Mouse (Mus musculus) stomach, embryonic 15.5 days (tissue): ENCODE measurements around the gene Hmg20b. TPM values are rescaled to one million over a fixed set of nuclear protein-coding genes. Genes with fewer than 3 reads are reported as not detected.

ENCODE experiments used
- ATAC-seq: fragments of 200-750 bp; cut with Nextera tagmentation; 2 replicates; pipeline ENCODE4 v1.8.0; 2017; ENCODE audit warnings: low read depth, moderate number of reproducible peaks, moderate TSS enrichment; ENCODE audit not compliant: insufficient read depth, low FRiP score
- H3K27ac ChIP-seq: fragments of 300-500 bp; sonication (generic); 2 replicates; pipeline ENCODE4 v1.5.1; 2015; ENCODE audit warnings: mild to moderate bottlenecking, inconsistent platforms
- H3K27me3 ChIP-seq: fragments of 300-500 bp; sonication (generic); replicated peaks from 2 replicates; pipeline ENCODE4 v1.6.1; 2015; ENCODE audit warnings: inconsistent platforms
- H3K36me3 ChIP-seq: fragments of 300-500 bp; sonication (generic); 2 replicates; pipeline ENCODE4 v1.6.1; 2015; ENCODE audit warnings: inconsistent platforms
- H3K4me1 ChIP-seq: fragments of 300-500 bp; sonication (generic); 2 replicates; pipeline ENCODE4 v1.6.1; 2015; ENCODE audit warnings: inconsistent platforms
- H3K4me2 ChIP-seq: fragments of 300-500 bp; sonication (generic); 2 replicates; pipeline ENCODE4 v1.6.1; 2015; ENCODE audit warnings: mild to moderate bottlenecking, inconsistent platforms
- H3K4me3 ChIP-seq: fragments of 300-500 bp; sonication (generic); replicated peaks from 2 replicates; pipeline ENCODE4 v1.5.1; 2015; ENCODE audit warnings: inconsistent platforms
- H3K9ac ChIP-seq: fragments of 300-500 bp; sonication (generic); 2 replicates; pipeline ENCODE4 v1.6.1; 2015; ENCODE audit warnings: inconsistent platforms
- H3K9me3 ChIP-seq: fragments of 300-500 bp; sonication (generic); 2 replicates; pipeline ENCODE4 v1.6.1; 2016; ENCODE audit warnings: inconsistent platforms
- WGBS: fragments of 180-500 bp; shearing (Covaris S2); methylation state at CpG from one replicate; pipeline ENCODE4 v1.1.7; 2015; 5-methylcytosine and 5-hydroxymethylcytosine counted together
- polyA plus RNA-seq: library from polyadenylated mRNA; unstranded; fragments of >200 nt; fragmentation: Nextera tagmentation; extraction: Ambion mirVana; gene quantifications from 2 replicates; pipeline ENCODE4 v1.2.1, GENCODE M21; 2015

The Hmg20b gene
- polyA plus RNA-seq, 1 experiment from 2014 or later: 78.8 TPM

DNA sequence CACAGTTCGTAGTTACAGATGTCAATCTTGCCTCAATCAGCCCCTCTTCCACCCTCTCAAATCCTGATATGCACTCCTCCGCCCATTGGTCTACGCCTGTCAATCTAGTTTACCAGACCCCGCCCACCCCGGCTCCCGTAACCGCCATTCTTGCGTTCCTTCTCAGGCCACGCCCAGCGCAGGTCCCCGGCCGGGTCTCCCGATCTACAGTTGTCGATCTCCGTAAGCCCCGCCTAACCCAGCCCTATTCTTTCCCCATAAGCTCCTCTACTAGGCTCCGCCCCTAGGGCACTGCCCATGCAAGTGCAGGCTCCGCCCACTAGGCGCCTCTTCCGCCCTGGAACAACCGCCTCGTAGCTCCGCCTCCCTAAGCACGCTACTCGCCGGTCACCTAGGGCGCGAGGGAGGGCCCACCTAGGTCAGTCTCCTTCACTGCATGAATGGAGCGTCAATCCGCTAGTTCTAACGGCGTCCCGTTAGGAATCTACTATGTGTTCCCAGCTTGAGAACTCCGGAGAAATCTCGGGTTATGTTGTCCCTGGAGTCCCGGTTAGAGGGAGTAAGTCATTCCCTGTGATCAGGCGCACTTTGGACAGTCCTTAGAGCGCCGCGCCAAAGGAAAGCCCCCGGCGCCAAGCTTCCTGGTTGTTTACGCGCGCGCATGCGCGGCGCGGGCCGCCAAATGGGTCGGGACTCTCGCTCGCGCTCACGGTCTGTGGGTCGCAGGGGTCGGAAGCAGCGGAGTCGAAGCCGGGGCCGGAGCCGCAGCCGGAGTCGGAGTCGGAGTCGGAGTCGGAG, 29.5 kb downstream of the Hmg20b start, which contains the start of gene Cactin:
Gene Cactin (plus strand): TSS at position 554 of the 798 bp plus-strand sequence.
- Histone ChIP-seq H3K27ac (peak within 1 kb of the TSS; percentile 92), H3K36me3 (peaks cover 45% of the 10 kb centered on the region), H3K9ac (peak within 1 kb of the TSS; percentile 92), H3K9me3 (no peaks in the 10 kb centered on the region), H3K4me3 (peak within 1 kb of the TSS; percentile 99), H3K4me1 (peaks cover 46% of the 10 kb centered on the region), H3K4me2 (peak within 1 kb of the TSS; percentile 78), H3K27me3 (no peaks in the 10 kb centered on the region)
- peak; percentile 92 for ATAC-seq
- WGBS: under 1% methylated on average over 68 of the region's 68 CpGs

DNA sequence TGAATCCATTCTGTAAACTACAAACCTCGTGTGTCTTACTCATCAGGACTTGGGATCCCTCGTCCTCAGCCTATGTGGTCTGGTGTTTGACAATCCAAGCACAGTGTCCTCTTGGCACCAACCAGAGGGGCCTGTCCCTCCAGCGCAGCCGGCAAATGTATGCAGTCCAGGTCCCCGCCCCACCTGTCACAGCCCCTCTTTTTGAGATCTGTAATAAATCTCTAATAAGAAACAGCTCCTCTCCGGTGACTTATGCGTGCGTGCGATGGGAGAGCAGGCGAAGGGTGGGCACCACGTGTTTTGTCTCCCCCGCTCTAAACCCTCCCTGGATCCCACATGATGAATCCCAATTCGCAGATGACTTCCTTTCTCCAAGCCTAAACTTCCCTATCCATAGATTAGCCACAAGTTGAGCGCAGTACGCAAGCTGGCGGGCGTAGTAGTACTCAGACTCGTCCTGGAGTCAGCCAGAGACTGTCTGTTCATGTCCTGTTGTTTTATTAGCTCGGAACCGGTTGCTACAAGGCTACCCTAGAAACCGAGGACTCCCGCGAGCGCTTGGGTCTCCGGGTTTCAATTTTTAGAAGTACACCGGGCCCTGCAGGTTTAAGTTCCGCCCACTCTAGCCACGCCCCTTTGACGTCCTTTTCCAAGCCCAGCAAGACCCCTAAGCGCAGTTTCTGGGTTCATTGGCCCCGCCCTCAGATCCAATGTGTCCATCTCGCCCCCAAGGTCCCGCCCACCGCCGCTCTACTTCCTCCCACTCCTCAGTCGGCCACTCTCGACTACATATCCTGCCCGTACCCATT, 30.3 kb downstream of the Hmg20b start:
- no peak; the same call in 1 of the 2 replicates for ATAC-seq
- Histone ChIP-seq H3K27me3 (no peaks in the 10 kb centered on the region), H3K36me3 (peaks cover 41% of the 10 kb centered on the region), H3K4me1 (peaks cover 46% of the 10 kb centered on the region), H3K9ac (peak overlapping the region; percentile 10; the same call in 1 of the 2 replicates), H3K4me3 (peak overlapping the region; percentile 99), H3K27ac (peak overlapping the region; percentile 92), H3K4me2 (peak overlapping the region; percentile 78), H3K9me3 (no peaks in the 10 kb centered on the region)
- WGBS: under 1% methylated on average over 38 of the region's 38 CpGs

DNA sequence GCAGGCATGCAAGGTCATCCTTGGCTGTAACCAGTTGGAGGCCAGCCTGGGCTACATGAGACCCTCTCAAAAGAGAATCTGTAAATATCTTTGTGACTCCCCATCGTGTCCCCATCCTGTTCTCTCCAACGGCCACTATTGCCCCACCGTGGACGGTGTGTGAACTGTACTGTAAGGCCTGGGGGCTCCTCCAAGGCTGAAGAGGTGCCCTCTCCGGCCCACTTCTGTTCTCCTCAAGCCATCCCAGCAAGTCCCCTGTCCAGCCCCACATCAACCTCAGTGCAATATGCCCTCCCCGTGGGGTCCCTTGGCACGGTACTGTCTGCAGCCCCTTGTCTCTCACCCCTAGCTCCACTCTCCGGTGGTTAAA, 31.0 kb downstream of the Hmg20b start:
- ATAC-seq: no peak
- Histone ChIP-seq H3K4me2 (peak overlapping the region; percentile 78), H3K9ac (peak overlapping the region; percentile 10; the same call in 1 of the 2 replicates), H3K4me3 (peak overlapping the region; percentile 99), H3K27me3 (no peaks in the 10 kb centered on the region), H3K36me3 (peaks cover 35% of the 10 kb centered on the region), H3K4me1 (peaks cover 46% of the 10 kb centered on the region), H3K27ac (peak overlapping the region; percentile 92), H3K9me3 (no peaks in the 10 kb centered on the region)
- 26% methylated on average over 8 of the region's 8 CpGs for WGBS

DNA sequence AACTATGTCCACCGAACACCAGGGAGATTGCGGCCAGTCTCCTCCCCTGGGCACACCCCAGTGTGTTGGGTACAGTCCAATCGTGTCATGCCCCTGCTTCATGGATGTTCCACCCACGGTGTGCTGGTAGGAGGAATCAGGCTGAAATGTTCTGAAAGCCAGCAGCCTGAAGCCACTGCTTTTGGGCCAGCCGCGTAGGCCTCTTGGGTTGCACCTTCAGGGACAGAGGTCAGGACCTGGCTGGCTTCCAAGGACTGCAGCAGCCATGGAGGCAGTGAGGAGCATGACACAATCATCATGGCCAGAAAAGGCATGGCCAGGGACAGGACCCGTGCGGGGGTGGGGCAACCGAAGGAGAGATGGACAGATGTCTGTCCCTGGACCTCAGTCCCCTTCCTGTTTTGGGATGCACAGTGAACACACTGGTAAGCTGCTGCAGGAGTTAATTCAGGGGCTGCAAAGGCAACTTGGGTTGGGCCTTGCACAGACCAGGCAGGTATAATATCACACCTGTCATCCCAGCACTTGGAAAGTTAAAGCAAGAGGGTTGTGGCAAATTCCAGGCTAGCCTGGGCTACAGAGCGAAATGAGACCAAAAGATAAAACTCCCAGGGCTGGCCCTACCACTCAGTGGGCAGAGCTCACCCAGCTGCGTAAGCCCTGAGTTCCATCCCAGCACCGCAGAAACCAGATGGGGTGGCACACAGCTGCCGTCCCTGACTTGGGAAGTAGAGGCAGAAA, 31.5 kb downstream of the Hmg20b start:
- Histone ChIP-seq H3K4me1 (peaks cover 46% of the 10 kb centered on the region), H3K27ac (peak overlapping the region; percentile 92; the same call in 1 of the 2 replicates), H3K36me3 (peaks cover 30% of the 10 kb centered on the region), H3K4me2 (peak overlapping the region; percentile 78), H3K4me3 (peak overlapping the region; percentile 99; the same call in 1 of the 2 replicates), H3K9me3 (no peaks in the 10 kb centered on the region), H3K9ac (0 out of 2 replicates have a peak overlapping the region, but pooled peaks have one; percentile 10), H3K27me3 (no peaks in the 10 kb centered on the region)
- no peak for ATAC-seq
- WGBS: 87% methylated on average over 13 of the region's 13 CpGs

DNA sequence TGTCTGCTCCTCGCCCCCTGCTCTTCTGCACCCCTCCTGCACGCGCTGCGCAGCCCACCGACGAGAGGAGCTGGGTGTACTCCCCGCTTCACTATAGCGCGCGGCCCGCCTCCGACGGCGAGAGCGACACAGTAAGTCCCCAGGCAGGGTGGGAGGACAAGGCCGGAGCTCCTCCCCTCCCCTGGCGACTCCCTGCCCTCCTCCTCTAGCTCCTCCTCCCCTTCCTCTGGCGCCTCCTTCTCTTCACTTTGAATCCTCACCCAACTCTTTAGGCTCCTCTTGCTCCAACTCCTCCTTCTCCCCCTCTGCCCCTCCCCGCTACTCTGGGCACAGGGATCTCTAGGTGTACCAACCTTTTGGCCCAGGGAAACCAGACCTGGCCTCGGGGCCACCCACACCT, 33.0 kb downstream of the Hmg20b start:
- WGBS: 17% methylated on average over 20 of the region's 20 CpGs
- Histone ChIP-seq H3K4me2 (peak overlapping the region; percentile 55), H3K36me3 (peaks cover 21% of the 10 kb centered on the region), H3K27ac (peak overlapping the region; percentile 65; the same call in 1 of the 2 replicates), H3K9me3 (no peaks in the 10 kb centered on the region), H3K4me3 (peak overlapping the region; percentile 28), H3K27me3 (no peaks in the 10 kb centered on the region), H3K4me1 (peaks cover 42% of the 10 kb centered on the region), H3K9ac (peak overlapping the region; percentile 13; the same call in 1 of the 2 replicates)
- no peak for ATAC-seq

DNA sequence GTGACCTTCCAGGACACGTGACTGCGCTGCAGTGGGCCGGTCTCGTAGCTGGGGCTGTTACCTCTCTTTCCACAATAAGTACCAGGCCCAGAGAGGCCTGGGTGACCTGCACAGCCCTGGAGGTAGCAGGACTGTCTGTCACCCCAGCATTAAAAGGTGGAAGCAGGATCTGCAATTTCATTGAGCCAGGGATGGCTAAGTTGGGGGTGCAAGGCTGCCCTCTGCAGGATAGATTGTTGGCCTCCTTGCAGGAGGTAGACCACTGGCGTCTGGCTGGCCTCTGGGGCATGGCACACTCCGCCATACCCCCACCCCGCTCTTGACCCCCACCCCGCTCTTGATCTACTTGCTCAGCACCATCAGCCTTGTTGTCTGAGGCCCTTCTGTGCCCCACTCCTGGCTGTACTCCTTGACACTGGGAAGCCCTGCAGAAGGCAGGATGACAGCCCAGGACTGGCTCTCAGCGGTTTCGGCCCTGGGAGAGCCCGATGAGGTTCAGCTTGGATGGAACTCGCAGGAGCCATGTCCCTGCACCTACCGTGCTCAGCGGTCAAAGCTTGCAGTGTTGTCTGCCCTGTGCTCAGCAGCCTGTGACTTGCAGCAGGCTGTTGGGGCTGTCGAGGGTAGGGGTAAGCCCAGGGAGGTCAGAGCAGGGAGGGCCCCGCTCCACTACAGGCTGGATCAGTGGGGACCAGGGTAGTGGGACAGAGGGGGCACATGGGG, 33.8 kb downstream of the Hmg20b start:
- peaks cover 25% of the 10 kb centered on the region for H3K36me3 ChIP-seq
- H3K9me3 ChIP-seq: no peaks in the 10 kb centered on the region
- ATAC-seq: no peak
- no peaks in the 10 kb centered on the region for H3K27me3 ChIP-seq
- peak overlapping the region; percentile 65 for H3K27ac ChIP-seq
- peak overlapping the region; percentile 55 for H3K4me2 ChIP-seq
- H3K9ac ChIP-seq: peak overlapping the region; percentile 13; the same call in 1 of the 2 replicates
- H3K4me1 ChIP-seq: peaks cover 36% of the 10 kb centered on the region
- H3K4me3 ChIP-seq: peak overlapping the region; percentile 28
- 50% methylated on average over 16 of the region's 16 CpGs for WGBS

DNA sequence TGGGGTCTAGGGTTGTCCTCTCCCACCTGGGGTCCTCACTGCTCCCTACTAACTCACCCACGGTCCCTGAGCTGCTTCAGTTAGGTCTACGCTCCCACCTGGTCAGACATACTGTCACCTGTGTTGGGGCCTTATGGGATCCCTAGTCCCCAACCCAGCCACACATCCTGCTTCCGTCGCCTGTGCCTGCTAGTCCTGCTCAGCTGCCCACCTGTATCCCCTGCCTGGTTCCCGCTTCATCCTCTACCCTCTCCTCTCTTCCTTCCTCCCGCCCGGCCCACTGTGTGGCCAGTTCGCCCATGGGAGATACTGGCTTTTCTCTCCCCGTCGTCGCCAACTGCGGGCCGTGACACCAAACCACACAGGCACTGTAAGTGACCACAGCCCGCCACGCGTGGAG, 34.7 kb downstream of the Hmg20b start:
- Histone ChIP-seq H3K27me3 (no peaks in the 10 kb centered on the region), H3K36me3 (peaks cover 32% of the 10 kb centered on the region), H3K9me3 (no peaks in the 10 kb centered on the region), H3K9ac (no peak overlapping the region), H3K4me1 (peaks cover 36% of the 10 kb centered on the region), H3K4me3 (no peak overlapping the region), H3K27ac (no peak overlapping the region), H3K4me2 (no peak overlapping the region)
- no peak for ATAC-seq
- WGBS: 94% methylated on average over 16 of the region's 16 CpGs

DNA sequence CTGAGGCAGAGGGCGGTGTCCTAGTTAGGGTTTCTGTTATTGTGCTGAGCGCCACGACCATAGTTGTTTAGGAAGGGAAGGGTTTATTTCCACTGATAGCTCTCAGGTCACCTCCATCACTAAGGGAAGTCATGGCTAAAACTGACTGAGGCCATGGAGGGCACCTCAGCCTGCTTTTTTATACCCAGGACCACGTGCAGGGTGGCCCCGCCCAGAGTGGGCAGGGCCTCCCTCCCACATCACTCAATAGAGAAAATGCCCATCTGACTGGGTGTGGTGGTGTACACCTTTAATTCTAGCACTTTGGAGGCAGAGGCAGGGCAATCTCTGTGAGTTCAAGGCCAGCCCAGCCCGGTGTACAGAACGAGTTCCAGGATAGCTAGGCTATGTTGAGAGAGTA, 36.1 kb downstream of the Hmg20b start:
- ATAC-seq: no peak
- Histone ChIP-seq H3K4me1 (peaks cover 28% of the 10 kb centered on the region), H3K9me3 (no peaks in the 10 kb centered on the region), H3K27me3 (no peaks in the 10 kb centered on the region), H3K4me3 (no peak overlapping the region), H3K4me2 (no peak overlapping the region), H3K36me3 (peaks cover 40% of the 10 kb centered on the region), H3K9ac (no peak overlapping the region), H3K27ac (no peak overlapping the region)
- 75% methylated on average over 7 of the region's 7 CpGs for WGBS

DNA sequence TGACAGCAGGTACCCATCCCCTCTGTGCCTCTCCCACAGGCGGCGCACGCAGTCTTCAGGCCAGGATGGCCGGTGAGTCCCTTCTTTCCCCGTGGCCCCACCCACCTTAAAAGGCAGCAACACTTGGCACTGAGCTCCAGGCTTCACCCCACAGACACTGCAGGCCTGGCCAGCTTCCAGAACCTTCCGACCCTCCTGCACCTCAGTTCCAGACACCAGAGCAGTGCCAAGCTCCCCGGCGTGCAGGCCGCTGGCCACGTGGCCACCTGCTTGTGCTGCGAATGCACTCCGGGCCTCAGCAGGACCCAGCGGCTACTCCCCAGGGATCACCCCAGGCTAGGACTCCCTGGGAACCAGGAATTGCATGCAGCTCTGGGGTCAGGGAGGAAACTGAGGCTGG, 36.7 kb downstream of the Hmg20b start:
- Histone ChIP-seq H3K9ac (no peak overlapping the region), H3K4me1 (peaks cover 22% of the 10 kb centered on the region), H3K27ac (no peak overlapping the region), H3K27me3 (no peaks in the 10 kb centered on the region), H3K4me3 (no peak overlapping the region), H3K9me3 (no peaks in the 10 kb centered on the region), H3K4me2 (no peak overlapping the region), H3K36me3 (peaks cover 44% of the 10 kb centered on the region)
- WGBS: 89% methylated on average over 13 of the region's 13 CpGs
- no peak for ATAC-seq

DNA sequence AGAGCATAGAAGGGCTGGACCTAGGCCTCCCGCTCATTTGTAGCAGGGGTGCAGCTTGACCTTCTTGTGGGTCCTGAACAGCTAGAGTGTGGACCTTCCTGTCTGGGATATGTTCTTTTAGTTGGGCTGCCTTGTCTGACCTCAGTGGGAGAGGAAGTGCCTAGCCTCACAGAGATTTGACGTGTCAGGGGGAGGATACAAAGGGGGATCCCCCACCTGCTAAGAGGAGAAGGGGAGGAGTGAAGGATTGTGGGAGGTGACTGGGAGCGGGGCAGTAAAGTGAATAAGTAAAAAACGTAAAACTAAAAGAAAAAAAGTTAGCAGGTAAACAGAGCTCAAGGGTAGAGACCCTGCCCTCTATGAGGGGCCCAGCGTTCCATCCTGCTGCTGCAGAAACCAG, 40.7 kb downstream of the Hmg20b start:
- no peaks in the 10 kb centered on the region for H3K4me1 ChIP-seq
- no peak overlapping the region for H3K27ac ChIP-seq
- no peak overlapping the region for H3K9ac ChIP-seq
- peaks cover 59% of the 10 kb centered on the region for H3K36me3 ChIP-seq
- H3K27me3 ChIP-seq: no peaks in the 10 kb centered on the region
- H3K4me2 ChIP-seq: no peak overlapping the region
- no peak overlapping the region for H3K4me3 ChIP-seq
- WGBS: 91% methylated on average over 5 of the region's 5 CpGs
- H3K9me3 ChIP-seq: no peaks in the 10 kb centered on the region
- no peak for ATAC-seq
